Mouse (Mus musculus) G1E (cell line): ENCODE measurements around the gene Dhx58. TPM values are rescaled to one million over a fixed set of nuclear protein-coding genes. Genes with fewer than 3 reads are reported as not detected.

Source experiments
- ATAC-seq: 2 replicates; pipeline ENCODE4 v1.8.0; 2016; ENCODE audit warnings: mild to moderate bottlenecking; ENCODE audit not compliant: insufficient number of reproducible peaks, poor library complexity, low FRiP score, severe bottlenecking; ENCODE audit errors: extremely low read depth
- DNase-seq: peaks from one replicate; pipeline ENCODE4 v3.0.0; 2012; ENCODE audit warnings: low spot score
- H3K27me3 ChIP-seq: 2 replicates; pipeline ENCODE4 v1.6.1; 2012; ENCODE audit warnings: mild to moderate bottlenecking, low read length, inconsistent platforms; ENCODE audit not compliant: insufficient read depth
- H3K36me3 ChIP-seq: replicated peaks from 2 replicates; pipeline ENCODE3; 2012; ENCODE audit warnings: mild to moderate bottlenecking, inconsistent platforms
- H3K4me1 ChIP-seq: 2 replicates; pipeline ENCODE4 v1.6.1; 2012; ENCODE audit warnings: low read depth, low read length, inconsistent platforms, mixed read lengths; ENCODE audit not compliant: insufficient read depth
- H3K4me3 ChIP-seq: 2 replicates; pipeline ENCODE4 v1.5.1; 2012; ENCODE audit warnings: low read depth, mild to moderate bottlenecking, inconsistent platforms, low read length, moderate library complexity, mixed read lengths
- H3K9me3 ChIP-seq: replicated peaks from 2 replicates; pipeline ENCODE4 v1.6.1; 2012; ENCODE audit warnings: inconsistent platforms
- CTCF ChIP-seq: IDR thresholded peaks from 2 replicates; pipeline ENCODE4 v1.5.1; 2012; ENCODE audit warnings: low read depth, low read length, inconsistent platforms, mixed read lengths
- GATA2 ChIP-seq: IDR thresholded peaks from 2 replicates; pipeline ENCODE4 v1.6.1; 2012; ENCODE audit warnings: low read depth, low read length, inconsistent platforms, borderline replicate concordance
- TAL1 ChIP-seq: conservative IDR thresholded peaks from 2 replicates; pipeline ENCODE4 v1.6.1; 2012; ENCODE audit warnings: low read depth, low read length, inconsistent platforms, mixed read lengths
- polyA plus RNA-seq: library from polyadenylated mRNA; stranded (reverse); fragments of >175 nt; gene quantifications from 2 replicates; pipeline ENCODE4 v1.2.3, GENCODE M21; 2012
- total RNA-seq, 2 experiments: library from RNA; stranded (forward) in 1 of 2; stranded (reverse) in 1 of 2; fragments of 200-1000 nt in 1 of 2; fragments of >200 nt in 1 of 2; fragmentation: Nextera tagmentation in 1 of 2; gene quantifications; 2 replicates each; pipeline ENCODE4 v1.2.3; 2014 to 2017

Gene Dhx58
- total and polyA plus RNA-seq, 3 experiments, result 2.0 to 4.2 (median 2.6) TPM

DNA sequence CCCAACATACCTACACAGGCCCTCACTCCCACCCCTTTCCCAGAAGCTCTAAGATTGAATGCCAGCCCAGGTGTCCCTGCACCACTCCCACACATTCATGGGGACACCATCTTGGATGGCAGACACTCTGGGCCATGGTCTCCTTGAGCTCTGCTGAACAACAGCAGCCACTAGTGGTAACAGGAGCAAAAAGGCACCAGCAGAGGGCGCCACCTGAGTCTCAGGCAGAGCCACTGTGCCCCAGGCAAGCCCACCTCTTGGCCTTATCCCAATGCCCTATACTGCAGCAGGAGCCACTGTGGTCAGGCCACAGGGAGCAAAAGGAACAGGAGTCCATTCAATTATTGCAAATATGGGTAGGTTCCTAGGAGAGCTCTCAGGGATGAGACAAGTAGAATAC, 57.8 kb downstream of the Dhx58 start:
- Histone ChIP-seq H3K9me3 (no peaks in the 10 kb centered on the region), H3K36me3 (no peaks in the 10 kb centered on the region), H3K27me3 (peaks cover 54% of the 10 kb centered on the region), H3K4me3 (no peak overlapping the region), H3K4me1 (no peaks in the 10 kb centered on the region)
- no peak for DNase-seq
- ATAC-seq, result no peak
- peak; percentile 63 for TF ChIP-seq CTCF
- TF ChIP-seq TAL1, result no peak
- TF ChIP-seq GATA2, result no peak

Other genes with a start within 250 kb of the Dhx58 start
- gene Klhl11, start 231.5 kb downstream of the Dhx58 start, total RNA-seq (2014; fragmentation: Nextera tagmentation), result 22.4 and 28.3 TPM in 2 replicates
- 23.4 and 27.5 TPM in 2 replicates for gene Klhl11, start 231.5 kb downstream of the Dhx58 start, total RNA-seq (2017)
- gene Klhl11, start 231.5 kb downstream of the Dhx58 start, polyA plus RNA-seq, result 2.9 and 3.4 TPM in 2 replicates
- 134 and 139 TPM in 2 replicates for gene Acly, start 176.3 kb downstream of the Dhx58 start, total RNA-seq (2014; fragmentation: Nextera tagmentation)
- gene Acly, start 176.3 kb downstream of the Dhx58 start, total RNA-seq (2017), result 205 and 206 TPM in 2 replicates
- gene Acly, start 176.3 kb downstream of the Dhx58 start, polyA plus RNA-seq, result 36.3 and 86.9 TPM in 2 replicates
- 0.49 TPM in 1 of 2 replicates, not detected in the other for gene Ttc25, start 158.7 kb downstream of the Dhx58 start, total RNA-seq (2014; fragmentation: Nextera tagmentation)
- gene Ttc25, start 158.7 kb downstream of the Dhx58 start, total RNA-seq (2017), result 0.17 and 0.60 TPM in 2 replicates
- 0.09 and 0.21 TPM in 2 replicates for gene Ttc25, start 158.7 kb downstream of the Dhx58 start, polyA plus RNA-seq
- gene Cnp, start 129.4 kb downstream of the Dhx58 start, total RNA-seq (2014; fragmentation: Nextera tagmentation), result 1.1 and 2.7 TPM in 2 replicates
- gene Cnp, start 129.4 kb downstream of the Dhx58 start, total RNA-seq (2017), result 4.8 and 5.9 TPM in 2 replicates
- gene Cnp, start 129.4 kb downstream of the Dhx58 start, polyA plus RNA-seq, result 5.1 and 5.9 TPM in 2 replicates
- gene Nkiras2, start 85.0 kb downstream of the Dhx58 start, total RNA-seq (2014; fragmentation: Nextera tagmentation), result 47.6 and 54.9 TPM in 2 replicates
- gene Nkiras2, start 85.0 kb downstream of the Dhx58 start, total RNA-seq (2017), result 18.4 and 22.7 TPM in 2 replicates
- 36.1 and 40.4 TPM in 2 replicates for gene Nkiras2, start 85.0 kb downstream of the Dhx58 start, polyA plus RNA-seq
- gene Dnajc7, start 84.1 kb downstream of the Dhx58 start, total RNA-seq (2014; fragmentation: Nextera tagmentation), result 234 and 254 TPM in 2 replicates
- 142 and 151 TPM in 2 replicates for gene Dnajc7, start 84.1 kb downstream of the Dhx58 start, total RNA-seq (2017)
- 98.8 and 140 TPM in 2 replicates for gene Dnajc7, start 84.1 kb downstream of the Dhx58 start, polyA plus RNA-seq
- not detected in 2 replicates for gene Zfp385c, start 11.8 kb downstream of the Dhx58 start, total RNA-seq (2014; fragmentation: Nextera tagmentation)
- 0.11 and 0.23 TPM in 2 replicates for gene Zfp385c, start 11.8 kb downstream of the Dhx58 start, total RNA-seq (2017)
- gene Zfp385c, start 11.8 kb downstream of the Dhx58 start, polyA plus RNA-seq, result not detected in 2 replicates
- gene Kat2a, start 8.2 kb upstream of the Dhx58 start, total RNA-seq (2014; fragmentation: Nextera tagmentation), result 46.8 and 47.0 TPM in 2 replicates
- 17.9 and 18.8 TPM in 2 replicates for gene Kat2a, start 8.2 kb upstream of the Dhx58 start, total RNA-seq (2017)
- gene Kat2a, start 8.2 kb upstream of the Dhx58 start, polyA plus RNA-seq, result 93.4 and 94.2 TPM in 2 replicates
- gene Hspb9, start 9.6 kb upstream of the Dhx58 start, total RNA-seq (2014; fragmentation: Nextera tagmentation), result 2.4 TPM in 1 of 2 replicates, not detected in the other
- gene Hspb9, start 9.6 kb upstream of the Dhx58 start, total RNA-seq (2017), result 0.22 and 0.35 TPM in 2 replicates
- gene Hspb9, start 9.6 kb upstream of the Dhx58 start, polyA plus RNA-seq, result 0.55 and 0.61 TPM in 2 replicates
- 181 and 202 TPM in 2 replicates for gene Rab5c, start 33.9 kb upstream of the Dhx58 start, total RNA-seq (2014; fragmentation: Nextera tagmentation)
- 153 and 173 TPM in 2 replicates for gene Rab5c, start 33.9 kb upstream of the Dhx58 start, total RNA-seq (2017)
- gene Rab5c, start 33.9 kb upstream of the Dhx58 start, polyA plus RNA-seq, result 362 and 429 TPM in 2 replicates
- not detected in 2 replicates for gene Kcnh4, start 55.7 kb upstream of the Dhx58 start, total RNA-seq (2014; fragmentation: Nextera tagmentation)
- not detected in 2 replicates for gene Kcnh4, start 55.7 kb upstream of the Dhx58 start, total RNA-seq (2017)
- not detected in 2 replicates for gene Kcnh4, start 55.7 kb upstream of the Dhx58 start, polyA plus RNA-seq
- not detected in 2 replicates for gene Hcrt, start 58.7 kb upstream of the Dhx58 start, total RNA-seq (2014; fragmentation: Nextera tagmentation)
- gene Hcrt, start 58.7 kb upstream of the Dhx58 start, total RNA-seq (2017), result not detected in 2 replicates
- not detected in 2 replicates for gene Hcrt, start 58.7 kb upstream of the Dhx58 start, polyA plus RNA-seq
- 6.0 and 6.3 TPM in 2 replicates for gene Ghdc, start 66.7 kb upstream of the Dhx58 start, total RNA-seq (2014; fragmentation: Nextera tagmentation)
- 3.6 and 4.4 TPM in 2 replicates for gene Ghdc, start 66.7 kb upstream of the Dhx58 start, total RNA-seq (2017)
- 3.8 and 3.9 TPM in 2 replicates for gene Ghdc, start 66.7 kb upstream of the Dhx58 start, polyA plus RNA-seq
- gene Stat5b, start 146.5 kb upstream of the Dhx58 start, total RNA-seq (2014; fragmentation: Nextera tagmentation), result 91.4 and 93.0 TPM in 2 replicates
- gene Stat5b, start 146.5 kb upstream of the Dhx58 start, total RNA-seq (2017), result 52.2 and 55.9 TPM in 2 replicates
- 65.8 and 73.5 TPM in 2 replicates for gene Stat5b, start 146.5 kb upstream of the Dhx58 start, polyA plus RNA-seq
- 161 and 162 TPM in 2 replicates for gene Stat5a, start 155.1 kb upstream of the Dhx58 start, total RNA-seq (2014; fragmentation: Nextera tagmentation)
- gene Stat5a, start 155.1 kb upstream of the Dhx58 start, total RNA-seq (2017), result 106 and 112 TPM in 2 replicates
- 157 and 161 TPM in 2 replicates for gene Stat5a, start 155.1 kb upstream of the Dhx58 start, polyA plus RNA-seq
- gene Stat3, start 235.3 kb upstream of the Dhx58 start, total RNA-seq (2014; fragmentation: Nextera tagmentation), result 81.1 and 87.5 TPM in 2 replicates
- gene Stat3, start 235.3 kb upstream of the Dhx58 start, total RNA-seq (2017), result 69.3 and 70.3 TPM in 2 replicates
- 42.1 and 63.5 TPM in 2 replicates for gene Stat3, start 235.3 kb upstream of the Dhx58 start, polyA plus RNA-seq